Mouse (Mus musculus): ENCODE data around the gene Mid1ip1. TPM values are rescaled to one million over a fixed set of nuclear protein-coding genes. Genes with fewer than 3 reads are reported as not detected.

The Mid1ip1 gene
- polyA plus RNA-seq, 1 experiment from 2014 or later: 30.3 TPM

DNA sequence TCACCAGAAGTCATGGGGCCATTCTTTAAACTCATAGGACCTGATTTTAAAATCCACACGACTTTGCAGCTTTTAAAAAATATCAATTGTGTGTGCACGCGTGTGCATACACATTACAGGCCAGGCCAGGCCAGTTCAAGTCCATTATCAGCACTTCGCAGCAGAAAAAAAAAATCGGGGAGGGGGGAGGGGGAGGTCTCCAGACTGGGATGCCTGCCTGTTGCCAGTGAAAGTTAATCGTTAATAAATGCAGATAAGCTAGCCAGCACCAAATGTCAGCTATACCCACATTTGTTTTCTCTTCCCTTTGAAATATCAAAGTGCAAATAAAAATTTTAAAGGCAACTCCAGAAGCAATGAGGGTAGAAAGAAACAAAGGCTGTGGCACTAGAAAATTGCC, 5.6 kb downstream of the Mid1ip1 start:
- H3K36me3 ChIP-seq (ENCODE audit: control insufficient read depth, insufficient read depth): no peaks in the 10 kb centered on the region
- H3K27me3 ChIP-seq (ENCODE audit: control insufficient read depth, insufficient read depth, low read length): no peaks in the 10 kb centered on the region
- H3K9me3 ChIP-seq (replicated peaks; ENCODE audit: control insufficient read depth, low read length): no peaks in the 10 kb centered on the region
- WGBS: 16% methylated on average over 6 of the region's 6 CpGs
- no peak overlapping the region for H3K9ac ChIP-seq (ENCODE audit: low read length)
- no peak overlapping the region for H3K4me2 ChIP-seq (ENCODE audit: low read depth, low read length)
- peaks cover 10% of the 10 kb centered on the region; the same call in 1 of the 2 replicates for H3K4me1 ChIP-seq (ENCODE audit: control insufficient read depth, insufficient read depth, low read length)
- no peak overlapping the region for H3K27ac ChIP-seq (ENCODE audit: low read length)
- no peak for ATAC-seq (replicated peaks; ENCODE audit: extremely low read depth, insufficient read depth, low FRiP score)
- no peak overlapping the region for H3K4me3 ChIP-seq (ENCODE audit: low read length)

GRCm38 (mm10) chrX:10724571-10724970, 9.8 kb downstream of the Mid1ip1 start:
- no peaks in the 10 kb centered on the region for H3K27me3 ChIP-seq (ENCODE audit: control insufficient read depth, insufficient read depth, low read length)
- no peak overlapping the region for H3K4me2 ChIP-seq (ENCODE audit: low read depth, low read length)
- no peaks in the 10 kb centered on the region for H3K36me3 ChIP-seq (ENCODE audit: control insufficient read depth, insufficient read depth)
- no peak for ATAC-seq (replicated peaks; ENCODE audit: extremely low read depth, insufficient read depth, low FRiP score)
- no peak overlapping the region for H3K27ac ChIP-seq (ENCODE audit: low read length)
- no peaks in the 10 kb centered on the region for H3K9me3 ChIP-seq (replicated peaks; ENCODE audit: control insufficient read depth, low read length)
- WGBS: 79% methylated on average over 1 of the region's 1 CpGs
- H3K9ac ChIP-seq (ENCODE audit: low read length): no peak overlapping the region
- H3K4me1 ChIP-seq (ENCODE audit: control insufficient read depth, insufficient read depth, low read length): peaks cover 4% of the 10 kb centered on the region; the same call in 1 of the 2 replicates
- no peak overlapping the region for H3K4me3 ChIP-seq (ENCODE audit: low read length)

DNA sequence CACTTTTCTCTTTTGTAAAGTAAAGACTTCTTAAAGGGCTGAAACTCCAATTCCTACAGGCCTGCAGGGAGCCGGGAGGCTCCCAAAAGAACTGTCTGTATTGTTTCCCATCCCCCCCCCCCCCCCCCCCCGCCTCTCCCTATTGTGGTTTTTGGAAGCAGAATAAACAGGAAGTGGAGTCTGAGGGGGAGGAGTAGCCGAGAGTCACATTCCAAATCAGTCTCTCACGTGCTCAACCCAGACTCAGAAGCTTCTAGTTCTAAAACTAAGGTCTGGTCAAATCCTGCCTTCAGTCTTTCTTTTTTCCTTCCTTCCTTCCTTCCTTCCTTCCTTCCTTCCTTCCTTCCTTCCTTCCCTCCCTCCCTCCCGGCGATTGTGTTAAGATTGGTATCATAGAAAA, 14.7 kb downstream of the Mid1ip1 start:
- H3K4me3 ChIP-seq (ENCODE audit: low read length): no peak overlapping the region
- H3K27me3 ChIP-seq (ENCODE audit: control insufficient read depth, insufficient read depth, low read length): no peaks in the 10 kb centered on the region
- WGBS: 36% methylated on average over 5 of the region's 6 CpGs
- H3K4me2 ChIP-seq (ENCODE audit: low read depth, low read length): no peak overlapping the region
- no peaks in the 10 kb centered on the region; the same call in 1 of the 2 replicates for H3K4me1 ChIP-seq (ENCODE audit: control insufficient read depth, insufficient read depth, low read length)
- H3K36me3 ChIP-seq (ENCODE audit: control insufficient read depth, insufficient read depth): no peaks in the 10 kb centered on the region
- no peak for ATAC-seq (replicated peaks; ENCODE audit: extremely low read depth, insufficient read depth, low FRiP score)
- H3K9me3 ChIP-seq (replicated peaks; ENCODE audit: control insufficient read depth, low read length): no peaks in the 10 kb centered on the region
- no peak overlapping the region for H3K9ac ChIP-seq (ENCODE audit: low read length)
- no peak overlapping the region for H3K27ac ChIP-seq (ENCODE audit: low read length)

GRCm38 (mm10) chrX:10734453-10734852, 19.6 kb downstream of the Mid1ip1 start:
- H3K36me3 ChIP-seq (ENCODE audit: control insufficient read depth, insufficient read depth): no peaks in the 10 kb centered on the region
- H3K4me2 ChIP-seq (ENCODE audit: low read depth, low read length): no peak overlapping the region
- WGBS: 8% methylated on average over 1 of the region's 1 CpGs
- H3K27me3 ChIP-seq (ENCODE audit: control insufficient read depth, insufficient read depth, low read length): no peaks in the 10 kb centered on the region
- no peak overlapping the region for H3K27ac ChIP-seq (ENCODE audit: low read length)
- no peak overlapping the region for H3K9ac ChIP-seq (ENCODE audit: low read length)
- H3K9me3 ChIP-seq (replicated peaks; ENCODE audit: control insufficient read depth, low read length): no peaks in the 10 kb centered on the region
- no peak overlapping the region for H3K4me3 ChIP-seq (ENCODE audit: low read length)
- no peaks in the 10 kb centered on the region; the same call in 1 of the 2 replicates for H3K4me1 ChIP-seq (ENCODE audit: control insufficient read depth, insufficient read depth, low read length)
- ATAC-seq (replicated peaks; ENCODE audit: extremely low read depth, insufficient read depth, low FRiP score): no peak

DNA sequence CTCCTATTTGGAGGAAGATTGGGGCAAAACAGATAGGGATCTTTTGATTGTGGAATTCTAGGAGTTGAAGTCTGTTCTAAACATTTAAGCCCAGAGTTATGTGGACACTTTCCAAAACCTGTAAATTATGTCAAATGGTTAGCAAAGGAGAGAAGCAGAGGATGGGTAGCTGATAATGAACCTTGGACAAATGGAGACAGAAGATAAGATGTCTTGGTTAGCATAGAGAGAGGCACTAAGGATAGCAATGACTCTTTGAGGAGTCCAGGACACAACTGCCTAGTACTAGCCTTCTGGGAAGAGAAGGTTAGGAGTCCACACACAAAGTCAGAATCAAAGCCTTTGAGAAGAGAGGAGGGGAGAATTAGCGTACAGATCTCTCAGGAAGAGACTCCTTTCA, 20.1 kb downstream of the Mid1ip1 start:
- Histone ChIP-seq H3K27ac (ENCODE audit: low read length) (no peak overlapping the region), H3K4me1 (ENCODE audit: control insufficient read depth, insufficient read depth, low read length) (no peaks in the 10 kb centered on the region; the same call in 1 of the 2 replicates), H3K36me3 (ENCODE audit: control insufficient read depth, insufficient read depth) (no peaks in the 10 kb centered on the region), H3K4me2 (ENCODE audit: low read depth, low read length) (no peak overlapping the region), H3K9me3 (replicated peaks; ENCODE audit: control insufficient read depth, low read length) (no peaks in the 10 kb centered on the region), H3K4me3 (ENCODE audit: low read length) (no peak overlapping the region), H3K27me3 (ENCODE audit: control insufficient read depth, insufficient read depth, low read length) (no peaks in the 10 kb centered on the region), H3K9ac (ENCODE audit: low read length) (no peak overlapping the region)
- no peak for ATAC-seq (replicated peaks; ENCODE audit: extremely low read depth, insufficient read depth, low FRiP score)
- 64% methylated on average over 1 of the region's 1 CpGs for WGBS

DNA sequence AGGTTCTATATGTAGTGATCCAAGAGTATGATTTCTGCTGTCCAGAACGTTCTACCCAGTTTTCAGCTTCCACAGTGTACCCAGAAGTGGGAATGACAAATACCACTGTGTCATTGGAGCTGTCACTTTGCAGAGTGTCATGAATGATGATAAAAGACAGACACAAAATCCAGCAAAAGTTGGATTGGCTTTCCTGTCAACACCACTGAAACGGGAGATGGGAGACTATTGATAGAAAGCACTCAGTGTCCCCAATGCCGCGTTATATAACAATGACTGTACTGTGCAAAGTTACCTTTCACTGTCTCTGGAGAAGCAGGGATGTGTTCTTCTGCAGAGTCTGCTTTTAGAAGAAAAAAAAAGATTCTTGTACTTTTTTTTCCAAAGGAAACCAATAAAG, 44.1 kb downstream of the Mid1ip1 start:
- no peaks in the 10 kb centered on the region for H3K36me3 ChIP-seq (ENCODE audit: control insufficient read depth, insufficient read depth)
- H3K4me2 ChIP-seq (ENCODE audit: low read depth, low read length): no peak overlapping the region
- no peak overlapping the region for H3K4me3 ChIP-seq (ENCODE audit: low read length)
- WGBS: 34% methylated on average over 4 of the region's 4 CpGs
- ATAC-seq (replicated peaks; ENCODE audit: extremely low read depth, insufficient read depth, low FRiP score): peak; percentile 45
- H3K9ac ChIP-seq (ENCODE audit: low read length): no peak overlapping the region
- no peaks in the 10 kb centered on the region for H3K9me3 ChIP-seq (replicated peaks; ENCODE audit: control insufficient read depth, low read length)
- no peaks in the 10 kb centered on the region for H3K27me3 ChIP-seq (ENCODE audit: control insufficient read depth, insufficient read depth, low read length)
- no peak overlapping the region for H3K27ac ChIP-seq (ENCODE audit: low read length)
- no peaks in the 10 kb centered on the region for H3K4me1 ChIP-seq (ENCODE audit: control insufficient read depth, insufficient read depth, low read length)

DNA sequence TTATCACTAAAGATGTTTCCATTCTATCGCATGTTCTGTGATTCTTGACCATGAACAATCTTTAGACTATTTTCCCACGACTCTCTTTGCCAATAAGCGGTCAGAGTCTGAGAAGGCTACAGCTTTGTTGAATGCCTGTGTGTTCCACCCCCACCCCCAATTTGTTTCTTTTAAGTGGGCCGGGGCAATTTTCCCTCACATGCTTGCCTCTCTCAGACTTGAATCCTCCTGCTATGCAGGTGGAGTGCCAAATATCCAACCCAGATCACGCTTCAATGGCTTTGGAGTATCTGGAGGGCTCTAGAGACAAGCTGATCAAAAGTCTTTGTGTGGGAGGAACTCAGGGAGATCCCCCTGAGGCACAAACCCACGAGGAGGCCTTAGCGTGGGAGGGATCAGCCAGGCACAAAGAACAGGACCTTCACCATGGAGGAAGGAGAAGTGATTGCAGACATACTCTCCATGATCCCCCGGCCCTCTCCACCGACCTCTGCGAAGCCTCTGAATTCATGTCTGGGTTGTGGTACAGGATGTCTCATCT, 48.7 kb downstream of the Mid1ip1 start:
- Histone ChIP-seq H3K9ac (ENCODE audit: low read length) (no peak overlapping the region), H3K4me2 (ENCODE audit: low read depth, low read length) (no peak overlapping the region), H3K27ac (ENCODE audit: low read length) (no peak overlapping the region), H3K4me1 (ENCODE audit: control insufficient read depth, insufficient read depth, low read length) (no peaks in the 10 kb centered on the region), H3K9me3 (replicated peaks; ENCODE audit: control insufficient read depth, low read length) (no peaks in the 10 kb centered on the region), H3K27me3 (ENCODE audit: control insufficient read depth, insufficient read depth, low read length) (no peaks in the 10 kb centered on the region), H3K36me3 (ENCODE audit: control insufficient read depth, insufficient read depth) (no peaks in the 10 kb centered on the region), H3K4me3 (ENCODE audit: low read length) (no peak overlapping the region)
- WGBS: 61% methylated on average over 10 of the region's 10 CpGs
- ATAC-seq (replicated peaks; ENCODE audit: extremely low read depth, insufficient read depth, low FRiP score): no peak

Other genes with a start within 250 kb of the Mid1ip1 start
- 97.3 and 102 TPM in 2 replicates for gene Tspan7, start 229.9 kb upstream of the Mid1ip1 start, polyA plus RNA-seq (2015; fragmentation: Nextera tagmentation; extraction: Ambion mirVana)

Data from heart, embryonic 16.5 days (tissue).